Mouse (Mus musculus): ENCODE measurements around the gene Ccnt2.

Ccnt2 gene

GRCm38 (mm10) chr1:127778611-127779010 lies 4.6 kb downstream of the Ccnt2 start:
- POLR2A ChIA-PET = interaction anchor here in 1 of 4 experiments (1.0 kb wide), 1 partner anchor 9 kb away, joined by 5 read pairs; no protein-coding TSS in a partner anchor
- CTCF ChIA-PET = no interaction called here

DNA sequence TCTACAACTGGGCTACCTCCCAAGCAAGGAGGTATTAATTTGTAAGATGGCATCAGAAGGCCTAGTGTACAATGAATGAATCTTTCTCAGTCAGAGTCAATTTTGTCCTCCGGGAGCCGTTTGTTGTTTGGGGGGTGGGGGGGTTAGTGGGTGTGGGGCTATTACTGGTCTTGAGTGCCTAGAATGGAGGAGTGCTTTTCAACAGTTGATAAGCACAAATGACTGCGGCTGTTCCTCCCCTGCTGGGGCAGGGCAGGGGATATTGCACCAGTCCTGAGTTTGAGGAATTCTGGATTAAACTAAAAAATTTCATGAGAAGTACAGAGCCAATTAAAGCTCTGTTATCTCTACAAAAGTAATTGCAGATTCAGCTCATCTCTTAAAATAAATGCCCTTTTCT lies 6.2 kb downstream of the Ccnt2 start:
- ChIA-PET CTCF (no interaction called here), POLR2A (interaction anchor here in 1 of 4 experiments (1.0 to 8.9 kb wide), 5 partner anchors 7 to 24 kb away, joined by 3 to 90 read pairs (median 6); partner anchors contain the start of gene Ccnt2)

DNA sequence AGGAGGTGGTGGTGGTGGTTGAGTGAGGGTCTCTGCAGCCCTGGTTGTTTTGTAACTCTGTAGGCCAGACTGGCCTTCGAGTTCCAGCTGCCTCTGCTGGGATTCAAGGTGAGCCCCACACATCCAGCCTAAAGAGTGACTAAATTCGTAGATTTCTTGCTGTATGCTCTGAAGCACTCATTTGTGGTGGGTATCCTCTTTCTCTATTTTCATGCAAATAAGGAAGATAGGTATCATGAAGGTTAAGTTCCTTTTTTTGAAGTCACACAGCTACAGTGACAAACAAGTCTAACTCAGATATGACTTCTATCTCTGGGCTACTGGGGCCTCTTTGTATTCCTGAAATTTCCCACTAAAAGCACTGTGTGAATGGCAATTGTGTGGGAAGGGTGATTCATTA lies 6.9 kb downstream of the Ccnt2 start:
- POLR2A ChIA-PET = interaction anchor here (0.6 to 8.9 kb wide), 14 partner anchors 8 to 579 kb away, joined by 3 to 90 read pairs (median 5); partner anchors contain the start of gene Ccnt2 (in 1 of the 4)
- CTCF ChIA-PET = interaction anchor here in 1 of 4 experiments (0.6 kb wide), 1 partner anchor 84 kb away, joined by 11 read pairs; no protein-coding TSS in a partner anchor

- POLR2A ChIA-PET = interaction anchor here in 3 of 4 experiments (0.6 to 8.9 kb wide), 15 partner anchors 10 to 561 kb away, joined by 3 to 90 read pairs (median 4); partner anchors contain the start of genes Ccnt2 (in 3 of the 3), R3hdm1 (in 1 of the 3) and Rab3gap1 (in 1 of the 3)
These were observed 9.9 kb downstream of the Ccnt2 start for GRCm38 (mm10) chr1:127783862-127784261.

GRCm38 (mm10) chr1:127785882-127786281 lies 11.9 kb downstream of the Ccnt2 start:
- ChIA-PET CTCF (no interaction called here), POLR2A (interaction anchor here in 2 of 4 experiments (0.9 to 8.9 kb wide), 9 partner anchors 8 to 631 kb away, joined by 3 to 90 read pairs (median 3); partner anchors contain the start of genes Ccnt2 (in 2 of the 2), Dars (in 1 of the 2) and Rab3gap1 (in 1 of the 2))

More at GRCm38 (mm10) chr1:127783862-127784261, 9.9 kb downstream of the Ccnt2 start:
- CTCF ChIA-PET = interaction anchor here in 1 of 4 experiments (0.7 kb wide), 1 partner anchor 10 kb away, joined by 3 read pairs; the partner anchor contains the start of gene Ccnt2

DNA sequence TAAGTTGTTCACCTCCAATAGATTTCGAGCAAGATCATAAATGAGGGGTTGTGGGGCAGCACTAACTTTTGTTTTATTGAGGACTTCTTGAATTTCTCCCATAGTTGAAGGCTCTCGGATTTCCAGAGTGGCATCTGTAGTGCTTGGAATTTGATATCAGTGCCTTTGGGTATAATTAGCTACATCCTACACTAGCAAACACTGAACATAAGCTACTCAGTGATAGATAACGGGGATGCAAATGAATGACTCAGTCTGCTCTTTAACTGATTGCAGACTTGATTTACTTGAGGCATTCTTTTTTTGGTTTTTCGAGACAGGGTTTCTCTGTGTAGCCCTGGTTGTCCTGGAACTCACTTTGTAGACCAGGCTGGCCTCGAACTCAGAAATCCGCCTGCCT lies 15.0 kb downstream of the Ccnt2 start:
- ChIA-PET POLR2A (interaction anchor here in 2 of 4 experiments (0.5 to 8.9 kb wide), 8 partner anchors 10 to 79 kb away, joined by 3 to 90 read pairs (median 4); partner anchors contain the start of genes Rab3gap1 (in 2 of the 2) and Ccnt2 (in 1 of the 2)), CTCF (interaction anchor here in 1 of 4 experiments (0.7 kb wide), 1 partner anchor 434 kb away, joined by 3 read pairs; no protein-coding TSS in a partner anchor)

- CTCF ChIA-PET = no interaction called here
- POLR2A ChIA-PET = interaction anchor here in 2 of 4 experiments (1.3 to 5.6 kb wide), 6 partner anchors 9 to 19 kb away, joined by 3 to 35 read pairs (median 8); partner anchors contain the start of gene Ccnt2 (in 1 of the 2)
These were observed 19.5 kb downstream of the Ccnt2 start for GRCm38 (mm10) chr1:127793459-127793858.

GRCm38 (mm10) chr1:127795087-127795769 lies 21.3 kb downstream of the Ccnt2 start:
- CTCF ChIA-PET = interaction anchor here in 1 of 4 experiments (0.6 kb wide), 1 partner anchor 115 kb away, joined by 4 read pairs; no protein-coding TSS in a partner anchor

DNA sequence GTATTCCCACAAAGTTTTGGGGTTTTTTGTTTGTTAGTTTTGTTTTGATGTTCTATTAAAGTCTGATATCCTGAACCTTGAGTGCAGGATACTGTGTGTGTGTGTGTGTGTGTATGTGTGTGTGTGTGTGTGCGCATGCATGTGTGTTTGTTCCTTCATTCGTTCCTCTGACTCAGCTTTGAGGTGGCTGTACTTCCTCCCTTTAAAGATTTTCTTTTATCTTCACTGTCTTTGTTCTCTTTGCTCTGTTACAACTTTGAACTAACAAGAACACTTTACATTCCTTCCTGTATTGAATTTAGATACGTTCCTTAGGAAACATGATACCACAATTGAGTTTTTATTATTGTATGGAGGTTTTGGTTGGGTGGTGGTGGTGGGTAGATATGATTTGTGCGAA lies 22.4 kb downstream of the Ccnt2 start:
- ChIA-PET CTCF (no interaction called here), POLR2A (interaction anchor here in 2 of 4 experiments (0.8 to 5.6 kb wide), 7 partner anchors 11 to 41 kb away, joined by 3 to 35 read pairs (median 5); partner anchors contain the start of gene Ccnt2 (in 1 of the 2))

More at GRCm38 (mm10) chr1:127795087-127795769, 21.3 kb downstream of the Ccnt2 start:
- POLR2A ChIA-PET = interaction anchor here in 3 of 4 experiments (0.5 to 5.6 kb wide), 11 partner anchors 7 to 869 kb away, joined by 3 to 35 read pairs (median 5); partner anchors contain the start of gene Ccnt2 (in 2 of the 3)

DNA sequence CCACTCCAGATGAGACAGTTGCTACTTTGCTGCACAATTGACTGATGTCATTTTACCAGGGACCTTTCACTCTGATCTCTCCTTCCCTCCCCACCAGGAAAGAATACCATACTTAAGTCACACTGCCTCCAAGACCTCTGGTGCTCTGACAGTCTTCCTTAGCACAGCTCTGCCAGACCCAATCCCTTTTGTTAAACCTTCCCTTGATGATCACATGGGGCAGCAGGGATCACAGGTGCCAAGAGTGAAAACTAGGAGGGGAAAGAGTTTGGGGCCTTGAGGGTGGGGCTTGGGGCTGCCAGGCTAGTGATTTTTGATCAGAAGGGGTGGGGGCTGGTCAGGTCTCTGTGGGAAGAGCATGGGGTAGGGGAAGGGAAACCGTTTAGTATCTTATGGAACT lies 22.8 kb downstream of the Ccnt2 start:
- POLR2A ChIA-PET = interaction anchor here in 2 of 4 experiments (1.2 to 3.2 kb wide), 5 partner anchors 10 to 40 kb away, joined by 3 to 12 read pairs (median 5); partner anchors contain the start of gene Ccnt2 (in 1 of the 2)
- CTCF ChIA-PET = interaction anchor here in 1 of 4 experiments (1.5 kb wide), 1 partner anchor 30 kb away, joined by 3 read pairs; no protein-coding TSS in a partner anchor

DNA sequence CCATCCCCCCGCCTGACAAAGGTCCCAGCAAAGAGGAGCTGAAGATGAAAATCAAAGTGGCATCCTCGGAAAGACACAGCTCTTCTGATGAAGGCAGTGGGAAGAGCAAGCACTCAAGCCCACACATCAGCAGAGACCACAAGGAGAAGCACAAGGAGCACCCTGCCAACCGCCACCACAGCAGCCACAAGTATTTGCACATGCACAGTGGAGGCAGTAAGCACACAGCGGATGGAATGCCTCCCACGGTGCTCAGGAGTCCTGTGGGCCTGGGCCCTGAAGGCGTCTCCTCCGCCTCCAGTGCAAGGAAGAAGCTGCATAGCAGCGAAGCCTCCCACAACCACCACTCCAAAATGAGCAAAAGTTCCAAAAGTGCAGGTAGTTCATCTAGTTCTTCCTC lies 29.0 kb downstream of the Ccnt2 start:
- CTCF ChIA-PET = interaction anchor here in 3 of 4 experiments (0.5 to 1.5 kb wide), 4 partner anchors 24 to 307 kb away, joined by 3 to 5 read pairs (median 4); no protein-coding TSS in a partner anchor
- POLR2A ChIA-PET = interaction anchor here (0.8 to 3.2 kb wide), 17 partner anchors 9 to 614 kb away, joined by 3 to 16 read pairs (median 5); partner anchors contain the start of genes Ccnt2 (in 2 of the 4) and Dars (in 1 of the 4)

DNA sequence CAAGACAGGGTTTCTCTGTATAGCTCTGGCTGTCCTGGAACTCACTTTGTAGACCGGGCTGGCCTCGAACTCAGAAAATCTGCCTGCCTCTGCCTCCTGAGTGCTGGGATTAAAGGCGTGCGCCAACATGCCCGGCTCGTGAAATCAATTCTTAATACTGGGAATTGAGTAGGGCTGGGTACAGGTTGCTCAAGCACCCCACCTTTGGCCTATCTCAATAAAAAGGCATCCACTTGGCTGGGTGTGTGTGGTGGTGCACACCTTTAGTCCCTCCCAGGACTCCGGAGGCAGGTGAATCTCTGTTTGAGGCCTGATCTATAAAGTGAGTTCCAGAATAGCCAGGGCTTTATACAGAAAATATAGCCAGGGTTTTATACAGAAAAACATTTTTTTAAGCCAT lies 34.7 kb downstream of the Ccnt2 start:
- CTCF ChIA-PET = interaction anchor here in 2 of 4 experiments (0.7 to 2.2 kb wide), 3 partner anchors 18 to 46 kb away, joined by 5 to 7 read pairs (median 5); partner anchors contain the start of gene Map3k19 (in 1 of the 2)

DNA sequence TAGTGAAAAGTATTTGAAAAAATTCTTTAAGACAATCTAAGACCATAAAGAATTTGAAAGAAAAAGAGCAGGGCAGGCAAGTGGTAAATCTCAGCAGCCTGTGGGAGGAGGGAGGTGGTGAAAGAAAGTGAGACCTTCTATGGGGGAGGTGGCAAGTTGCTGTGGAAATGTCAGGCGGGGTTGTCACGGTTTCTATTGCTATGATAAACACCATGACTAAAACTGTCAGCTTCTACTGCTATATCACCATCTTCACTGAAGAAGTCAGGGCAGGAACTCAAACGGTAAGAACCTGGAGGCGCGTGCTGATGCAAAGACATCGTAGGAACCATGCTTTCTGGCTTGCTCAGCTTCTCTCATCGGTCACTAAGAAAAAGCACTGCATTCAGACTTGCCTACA lies 39.0 kb downstream of the Ccnt2 start:
- ChIA-PET CTCF (interaction anchor here in 1 of 4 experiments (1.3 kb wide), 1 partner anchor 14 kb away, joined by 3 read pairs; no protein-coding TSS in a partner anchor), POLR2A (interaction anchor here in 2 of 4 experiments (0.7 to 1.9 kb wide), 5 partner anchors 10 to 56 kb away, joined by 3 to 5 read pairs (median 3); partner anchors contain the start of gene Rab3gap1 (in 1 of the 2))

More for the DNA sequence above, 34.7 kb downstream of the Ccnt2 start:
- POLR2A ChIA-PET = interaction anchor here in 2 of 4 experiments (0.7 to 2.1 kb wide), 13 partner anchors 10 to 550 kb away, joined by 3 to 9 read pairs (median 3); partner anchors contain the start of genes Ccnt2 (in 2 of the 2) and Rab3gap1 (in 2 of the 2)

DNA sequence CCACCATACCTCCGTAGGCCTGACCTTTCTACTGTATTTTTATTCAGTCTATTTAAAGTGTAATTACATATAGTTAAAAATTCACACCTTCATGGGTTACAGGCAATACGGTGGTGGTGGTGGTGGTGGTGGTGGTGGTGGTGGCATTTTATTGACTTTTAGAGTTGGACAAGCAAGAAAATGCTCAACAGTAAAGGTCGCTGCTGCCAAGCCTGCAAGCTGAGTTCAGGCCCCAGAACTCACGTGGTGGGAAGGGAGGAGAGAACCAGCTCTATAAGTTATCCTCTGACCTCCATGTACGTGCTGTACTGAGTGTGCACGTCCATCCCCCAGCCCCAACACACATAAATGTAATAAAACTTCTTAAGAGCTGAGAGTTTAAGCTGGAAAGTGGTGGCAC lies 42.4 kb downstream of the Ccnt2 start:
- ChIA-PET POLR2A (interaction anchor here in 1 of 4 experiments (1.3 to 1.4 kb wide), 2 partner anchors 9 to 12 kb away, joined by 4 to 5 read pairs; no protein-coding TSS in a partner anchor), CTCF (interaction anchor here in 3 of 4 experiments (0.6 to 1.0 kb wide), 4 partner anchors 11 to 862 kb away, joined by 3 to 5 read pairs (median 4); no protein-coding TSS in a partner anchor)

- CTCF ChIA-PET = interaction anchor here (0.5 to 1.9 kb wide), 53 partner anchors 9 to 542 kb away, joined by 3 to 10 read pairs (median 4); partner anchors contain the start of genes Rab3gap1 (in 3 of the 4), Ccnt2 (in 1 of the 4), R3hdm1 (in 1 of the 4) and Zranb3 (in 1 of the 4)
These were observed 53.4 kb downstream of the Ccnt2 start for GRCm38 (mm10) chr1:127827325-127827724.

GRCm38 (mm10) chr1:127830215-127830921 lies 56.4 kb downstream of the Ccnt2 start:
- CTCF ChIA-PET = no interaction called here
- POLR2A ChIA-PET = interaction anchor here in 1 of 4 experiments (0.6 kb wide), 1 partner anchor 652 kb away, joined by 3 read pairs; no protein-coding TSS in a partner anchor

More at GRCm38 (mm10) chr1:127827325-127827724, 53.4 kb downstream of the Ccnt2 start:
- POLR2A ChIA-PET = interaction anchor here (0.6 to 2.5 kb wide), 16 partner anchors 10 to 418 kb away, joined by 3 to 17 read pairs (median 3); partner anchors contain the start of genes Rab3gap1 (in 2 of the 4) and Ccnt2 (in 1 of the 4)

DNA sequence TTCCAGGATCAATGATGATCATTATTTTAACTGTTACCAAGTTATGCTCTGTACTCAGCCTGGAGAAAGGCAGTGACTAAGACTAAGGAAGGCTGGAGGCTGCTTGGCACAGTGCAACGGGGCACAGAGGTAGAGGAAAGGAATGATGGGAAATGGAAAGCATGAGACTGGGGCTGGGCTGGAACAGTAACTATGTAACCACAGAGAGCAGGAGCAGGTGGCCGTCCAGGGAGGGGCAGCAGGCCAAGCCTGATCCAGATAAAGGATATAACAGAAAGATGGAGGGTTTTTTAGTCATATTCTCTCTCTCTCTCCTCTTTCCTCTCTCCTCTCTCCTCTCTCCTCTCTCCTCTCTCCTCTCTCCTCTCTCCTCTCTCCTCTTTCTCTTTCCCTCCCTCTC lies 59.8 kb downstream of the Ccnt2 start:
- CTCF ChIA-PET = no interaction called here
- POLR2A ChIA-PET = interaction anchor here in 1 of 4 experiments (0.6 kb wide), 1 partner anchor 996 kb away, joined by 3 read pairs; no protein-coding TSS in a partner anchor
